Mouse (Mus musculus) forebrain, embryonic 15.5 days (tissue): ENCODE results near the gene Gm14295. TPM values are rescaled to one million over a fixed set of nuclear protein-coding genes. Genes with fewer than 3 reads are reported as not detected.
"Not testable (repeated sequence)": the region's sequence is repeated elsewhere in the genome, so short reads cannot be mapped to it uniquely, and the experiment has no call there.

Experiments used
- ATAC-seq: fragments of 200-750 bp; cut with Nextera tagmentation; replicated peaks from 2 replicates; pipeline ENCODE4 v1.8.0; 2017; ENCODE audit warnings: mild to moderate bottlenecking, moderate TSS enrichment, moderate library complexity
- H3K27ac ChIP-seq: fragments of 300-500 bp; sonication (generic); replicated peaks from 2 replicates; pipeline ENCODE4 v1.5.1; 2015; ENCODE audit warnings: mild to moderate bottlenecking, inconsistent platforms
- H3K27me3 ChIP-seq: fragments of 300-500 bp; sonication (generic); 2 replicates; pipeline ENCODE4 v1.6.1; 2015; ENCODE audit warnings: inconsistent platforms
- H3K36me3 ChIP-seq: fragments of 300-500 bp; sonication (generic); 2 replicates; pipeline ENCODE4 v1.6.1; 2015; ENCODE audit warnings: mild to moderate bottlenecking, inconsistent platforms
- H3K4me1 ChIP-seq: fragments of 300-500 bp; sonication (generic); 2 replicates; pipeline ENCODE4 v1.6.1; 2015; ENCODE audit warnings: inconsistent platforms
- H3K4me2 ChIP-seq: fragments of 300-500 bp; sonication (generic); replicated peaks from 2 replicates; pipeline ENCODE4 v1.6.1; 2015; ENCODE audit warnings: mild to moderate bottlenecking, inconsistent platforms
- H3K4me3 ChIP-seq: fragments of 300-500 bp; sonication (generic); 2 replicates; pipeline ENCODE4 v1.5.1; 2015; ENCODE audit warnings: mild to moderate bottlenecking, inconsistent platforms
- H3K9ac ChIP-seq: fragments of 300-500 bp; sonication (generic); replicated peaks from 2 replicates; pipeline ENCODE4 v1.6.1; 2015; ENCODE audit warnings: mild to moderate bottlenecking, inconsistent platforms
- H3K9me3 ChIP-seq: fragments of 300-500 bp; sonication (generic); 2 replicates; pipeline ENCODE4 v1.6.1; 2016; ENCODE audit warnings: inconsistent platforms
- WGBS: fragments of 180-500 bp; shearing (Covaris S2); methylation state at CpG from one replicate; pipeline ENCODE4 v1.1.7; 2015; ENCODE audit warnings: mixed read lengths; 5-methylcytosine and 5-hydroxymethylcytosine counted together
- polyA plus RNA-seq: library from polyadenylated mRNA; unstranded; fragments of >200 nt; fragmentation: Nextera tagmentation; extraction: Ambion mirVana; gene quantifications from 2 replicates; pipeline ENCODE4 v1.2.1, GENCODE M21; 2015

Gene Gm14295
- 7.3 and 8.2 TPM in 2 replicates for polyA plus RNA-seq

DNA sequence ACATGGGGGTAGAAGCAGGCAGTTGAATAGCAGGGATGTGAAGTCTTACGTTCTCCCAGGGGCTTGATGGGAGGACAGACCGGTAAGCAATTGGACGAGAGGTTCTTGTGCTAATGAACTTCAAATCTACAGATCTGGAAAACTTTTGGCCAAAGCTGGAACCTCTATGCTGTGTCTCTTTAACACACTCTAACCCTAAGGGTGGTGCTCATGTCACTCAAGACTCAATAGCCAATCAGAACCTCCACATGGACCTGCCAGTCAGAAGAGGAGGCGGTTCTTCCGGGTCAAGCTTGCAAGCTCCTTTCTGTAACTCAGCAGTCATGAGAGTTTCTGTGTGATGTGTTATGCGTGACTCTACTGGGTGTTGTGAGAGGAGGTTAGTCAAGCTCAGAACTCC is at the start of gene Gm14295:
Gene Gm14295 (plus strand): TSS at position 301 of the 400 bp plus-strand sequence.
- Histone ChIP-seq H3K9ac (peak within 1 kb of the TSS; percentile 32; the same call in 1 of the 2 replicates), H3K4me2 (peak within 1 kb of the TSS; percentile 35), H3K4me3 (peak within 1 kb of the TSS; percentile 43)
- not testable (repeated sequence) for H3K4me1 ChIP-seq, H3K9me3 ChIP-seq, H3K27ac ChIP-seq, ATAC-seq, H3K36me3 ChIP-seq, H3K27me3 ChIP-seq
- WGBS = no CpG with 5 or more reads among the region's 6 CpGs

DNA sequence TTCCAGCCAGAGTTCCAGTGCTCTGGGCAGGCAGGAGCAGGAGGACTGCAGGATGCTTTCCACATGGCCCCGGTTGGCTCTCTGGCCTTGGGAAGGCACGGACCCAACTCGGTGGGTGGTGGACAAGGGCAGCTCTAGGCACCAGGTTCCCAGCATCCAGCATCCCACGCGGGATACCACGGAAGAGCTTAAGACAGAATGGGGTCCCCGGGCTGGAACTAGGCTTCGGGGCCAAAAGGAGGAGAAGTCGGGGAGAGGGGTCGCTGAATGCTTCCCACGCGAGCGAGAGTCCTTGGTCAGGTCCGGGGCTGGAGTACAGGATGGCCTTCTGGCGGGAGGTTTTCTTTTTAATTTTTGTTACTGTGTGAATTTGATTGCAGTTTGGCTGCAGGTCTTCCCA is 373 bp downstream of the Gm14295 start:
- H3K4me2 ChIP-seq = peak overlapping the region; percentile 35
- H3K9ac ChIP-seq = peak overlapping the region; percentile 32; the same call in 1 of the 2 replicates
- WGBS = 10% methylated on average over 15 of the region's 15 CpGs
- not testable (repeated sequence) for H3K27me3 ChIP-seq, H3K27ac ChIP-seq, ATAC-seq, H3K9me3 ChIP-seq, H3K36me3 ChIP-seq, H3K4me1 ChIP-seq
- H3K4me3 ChIP-seq = peak overlapping the region; percentile 43

DNA sequence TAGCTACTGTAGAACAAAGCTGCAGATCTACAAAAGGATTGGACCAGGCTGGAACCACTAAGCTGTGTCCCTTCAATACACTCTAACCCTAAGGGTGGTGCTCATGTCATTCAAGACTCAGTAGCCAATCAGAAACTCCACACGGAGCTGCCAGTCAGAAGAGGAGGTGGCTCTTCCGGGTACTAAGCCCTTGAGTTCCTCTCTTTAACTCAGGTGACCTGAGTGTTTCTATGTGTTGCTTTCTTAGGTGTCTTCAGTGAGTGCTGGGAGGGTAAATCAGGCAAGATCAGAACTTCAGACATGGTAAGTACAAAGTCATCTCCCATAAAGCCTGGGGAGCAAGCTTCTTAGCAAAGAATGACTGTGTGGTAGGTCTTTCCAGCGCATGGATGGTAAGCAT is 32.4 kb downstream of the Gm14295 start, which contains the start of gene Gm14408:
Gene Gm14408 (plus strand): TSS at position 301 of the 400 bp plus-strand sequence.
- H3K27ac ChIP-seq, H3K36me3 ChIP-seq, H3K9ac ChIP-seq, H3K4me1 ChIP-seq, H3K4me3 ChIP-seq, H3K4me2 ChIP-seq, H3K9me3 ChIP-seq, ATAC-seq, H3K27me3 ChIP-seq: not testable (repeated sequence)
- WGBS = 88% methylated on average over 1 of the region's 3 CpGs

Other genes with a start within 250 kb of the Gm14295 start
- gene Gm14308, start 162.3 kb upstream of the Gm14295 start, polyA plus RNA-seq = 26.2 and 28.2 TPM in 2 replicates
- 8.0 and 8.4 TPM in 2 replicates for gene Zfp973, start 128.1 kb upstream of the Gm14295 start, polyA plus RNA-seq
- gene Gm14305, start 90.3 kb upstream of the Gm14295 start, polyA plus RNA-seq = 33.5 and 40.2 TPM in 2 replicates
- gene Gm14408, start 32.5 kb downstream of the Gm14295 start, polyA plus RNA-seq = not detected in 2 replicates
- 13.5 and 14.7 TPM in 2 replicates for gene Gm14296, start 129.2 kb downstream of the Gm14295 start, polyA plus RNA-seq
- 6.0 and 9.2 TPM in 2 replicates for gene Gm14419, start 202.3 kb downstream of the Gm14295 start, polyA plus RNA-seq